Comparison of ENCODE assay signal across 19 mouse cellular contexts in genomic region chr15:78424507-78424906, GRCm38 (mm10). TPM values are rescaled to one million over a fixed set of nuclear protein-coding genes. Genes with fewer than 3 reads are reported as not detected.
A peak's percentile ranks its signal among the peaks of the same experiment; 100 is the strongest.
DNase-seq lines count a peak whose midpoint lies in the region; ATAC-seq and TF ChIP-seq lines count a peak whose summit lies in the region.
"Had no signal": no experiment of that assay in that cellular context is flagged by ENCODE, and none has a peak within 500 bp of the region (broad histone marks: within the 10 kb centered on the region; RNA-seq: fewer than 3 reads in every experiment).

No protein-coding gene starts in this region.

- peaks cover 94% of the 10 kb centered on the region for H3K27me3 ChIP-seq in liver, embryonic 15.5 days
- H3K27me3 ChIP-seq in stomach, postnatal 0 days (ENCODE audit: control insufficient read depth, insufficient read depth, low read length), result no peaks in the 10 kb centered on the region

- no peak overlapping the region for H3K4me3 ChIP-seq in liver, embryonic 15.5 days (replicated peaks)
- no peak overlapping the region for H3K4me3 ChIP-seq in stomach, postnatal 0 days (ENCODE audit: low read depth, low read length)
- H3K4me3 ChIP-seq in left cerebral cortex, adult 2 months, result no peak overlapping the region
- H3K4me3 ChIP-seq: embryonic facial prominence, embryonic 13.5 days; gastrocnemius, adult 2 months; heart, embryonic 12.5 days; midbrain, embryonic 12.5 days had no signal

- TF ChIP-seq CTCF in stomach, postnatal 0 days (IDR thresholded peaks at IDR 0.05; ENCODE audit: low read depth), result peak; percentile 17; the same call in 1 of the 2 replicates
- TF ChIP-seq CTCF in left cerebral cortex, adult 2 months (IDR thresholded peaks at IDR 0.05), result no peak

- H3K9me3 ChIP-seq in liver, embryonic 15.5 days (replicated peaks), result no peaks in the 10 kb centered on the region
- no peaks in the 10 kb centered on the region for H3K9me3 ChIP-seq in stomach, postnatal 0 days (ENCODE audit: control insufficient read depth, low read length)
- H3K9me3 ChIP-seq: embryonic facial prominence, embryonic 13.5 days; heart, embryonic 12.5 days; midbrain, embryonic 12.5 days had no signal

- H3K9ac ChIP-seq in liver, embryonic 15.5 days, result no peak overlapping the region
- no peak overlapping the region for H3K9ac ChIP-seq in stomach, postnatal 0 days (ENCODE audit: low read length)
- H3K9ac ChIP-seq: embryonic facial prominence, embryonic 13.5 days; heart, embryonic 12.5 days; lung, embryonic 14.5 days; midbrain, embryonic 12.5 days had no signal

- no peak overlapping the region for H3K4me2 ChIP-seq in liver, embryonic 15.5 days
- no peak overlapping the region for H3K4me2 ChIP-seq in stomach, postnatal 0 days (replicated peaks; ENCODE audit: low read depth)
- H3K4me2 ChIP-seq: embryonic facial prominence, embryonic 13.5 days; heart, embryonic 12.5 days; lung, embryonic 14.5 days; midbrain, embryonic 12.5 days had no signal

- 17% methylated on average over 11 of the region's 11 CpGs for WGBS in liver, embryonic 15.5 days (ENCODE audit: insufficient replicate concordance)
- WGBS in stomach, postnatal 0 days, result 17% methylated on average over 11 of the region's 11 CpGs

- DNase-seq in cerebellum, adult 9-11 months, result peak; percentile 18
- no peak for DNase-seq in cerebellum, adult 11-12 months
- peak; percentile 85 to 88 for DNase-seq in kidney, adult 8-10 months
- no peak for DNase-seq in stomach, postnatal 0 days (ENCODE audit: low spot score)
- no peak for DNase-seq in thymus, postnatal 25 days
- DNase-seq in right cerebral cortex, adult 2 months (ENCODE audit: low spot score in 2 of 2), result no peak
- no peak for DNase-seq in left cerebral cortex, adult 2 months (ENCODE audit: extremely low spot score in 1 of 2, low spot score in 2 of 2)
- DNase-seq: gastrocnemius, adult 2 months; lung, embryonic 14.5 days; thymus, postnatal 4 days had no signal

- no peak overlapping the region for H3K27ac ChIP-seq in liver, embryonic 15.5 days (replicated peaks)
- no peak overlapping the region for H3K27ac ChIP-seq in stomach, postnatal 0 days (replicated peaks)
- H3K27ac ChIP-seq in left cerebral cortex, adult 2 months, result no peak overlapping the region
- H3K27ac ChIP-seq: embryonic facial prominence, embryonic 13.5 days; gastrocnemius, adult 2 months; midbrain, embryonic 12.5 days had no signal

- no peak for TF ChIP-seq EP300 in stomach, postnatal 0 days (optimal IDR thresholded peaks at IDR 0.05)

- no peaks in the 10 kb centered on the region for H3K36me3 ChIP-seq in liver, embryonic 15.5 days (replicated peaks)
- H3K36me3 ChIP-seq in stomach, postnatal 0 days (ENCODE audit: control insufficient read depth, insufficient read depth, low read length), result no peaks in the 10 kb centered on the region
- H3K36me3 ChIP-seq: embryonic facial prominence, embryonic 13.5 days; heart, embryonic 12.5 days; midbrain, embryonic 12.5 days had no signal

- 0 out of 2 replicates have a peak, but pooled peaks have one; percentile 14 for ATAC-seq in liver, embryonic 15.5 days (ENCODE audit: insufficient read depth)
- ATAC-seq in stomach, postnatal 0 days (ENCODE audit: low FRiP score, low TSS enrichment), result no peak

- H3K4me1 ChIP-seq in liver, embryonic 15.5 days (replicated peaks), result peaks cover 27% of the 10 kb centered on the region
- H3K4me1 ChIP-seq in stomach, postnatal 0 days (replicated peaks; ENCODE audit: control insufficient read depth, insufficient read depth), result no peaks in the 10 kb centered on the region; the same call in 1 of the 2 replicates

- intact Hi-C loops in left cerebral cortex, adult 2 months (cut with DNase I), result loop anchor here (10.0 kb wide), 1 partner anchor 450 kb away; the partner anchor contains the start of gene Eif3d

RNA-seq across cellular contexts. Expression of gene Kctd17, which starts 3.9 kb away (rescaled TPM):
- 4.5 and 4.6 TPM in 2 replicates for polyA plus RNA-seq in liver, embryonic 15.5 days (2015; fragmentation: Nextera tagmentation; extraction: Ambion mirVana)
- polyA plus RNA-seq in stomach, postnatal 0 days (2015; fragmentation: Nextera tagmentation; extraction: Ambion mirVana), result 25.9 and 26.2 TPM in 2 replicates
- 100 to 1,000 TPM; 334 to 335 TPM for total RNA-seq in left cerebral cortex, adult 2 months (2021)

RNA-seq across cellular contexts. Expression of gene Mpst, which starts 18.3 kb away (rescaled TPM):
- 5.6 and 5.8 TPM in 2 replicates for polyA plus RNA-seq in liver, embryonic 15.5 days (2015; fragmentation: Nextera tagmentation; extraction: Ambion mirVana)
- 5.6 and 5.7 TPM in 2 replicates for polyA plus RNA-seq in stomach, postnatal 0 days (2015; fragmentation: Nextera tagmentation; extraction: Ambion mirVana)
- 10 to 100 TPM; 31.7 to 31.8 TPM for total RNA-seq in left cerebral cortex, adult 2 months (2021)

RNA-seq across cellular contexts. Expression of gene Tst, which starts 18.8 kb away (rescaled TPM):
- 200 and 245 TPM in 2 replicates for polyA plus RNA-seq in liver, embryonic 15.5 days (2015; fragmentation: Nextera tagmentation; extraction: Ambion mirVana)
- polyA plus RNA-seq in stomach, postnatal 0 days (2015; fragmentation: Nextera tagmentation; extraction: Ambion mirVana), result 153 and 177 TPM in 2 replicates
- total RNA-seq in left cerebral cortex, adult 2 months (2021), result 10 to 100 TPM; 29.0 to 30.1 TPM

RNA-seq across cellular contexts. Expression of gene Tex33, which starts 28.8 kb away (rescaled TPM):
- polyA plus RNA-seq in liver, embryonic 15.5 days (2015; fragmentation: Nextera tagmentation; extraction: Ambion mirVana), result not detected in 2 replicates
- not detected in 2 replicates for polyA plus RNA-seq in stomach, postnatal 0 days (2015; fragmentation: Nextera tagmentation; extraction: Ambion mirVana)
- total RNA-seq in left cerebral cortex, adult 2 months (2021), result not detected
- total RNA-seq: adrenal gland, adult 18-20 months; gastrocnemius, adult 2 months; hematopoietic stem cell, adult 5-6 weeks; left cerebral cortex, adult 8-10 months had no signal
- polyA plus RNA-seq: embryonic facial prominence, embryonic 13.5 days; forebrain, embryonic 11.5 days; heart, embryonic 12.5 days; lung, embryonic 14.5 days; midbrain, embryonic 12.5 days; stomach, embryonic 14.5 days had no signal

RNA-seq across cellular contexts. Expression of gene Tmprss6, which starts 43.9 kb away (rescaled TPM):
- 22.0 and 29.2 TPM in 2 replicates for polyA plus RNA-seq in liver, embryonic 15.5 days (2015; fragmentation: Nextera tagmentation; extraction: Ambion mirVana)
- polyA plus RNA-seq in stomach, postnatal 0 days (2015; fragmentation: Nextera tagmentation; extraction: Ambion mirVana), result 0.48 and 0.50 TPM in 2 replicates
- total RNA-seq in left cerebral cortex, adult 2 months (2021), result under 1 TPM in 1 of 2 experiments, not detected in 1; 0.87 TPM
- total RNA-seq: gastrocnemius, adult 2 months; hematopoietic stem cell, adult 5-6 weeks had no signal

Comparison
In these comparisons a context has a peak if more than half of its experiments do, and no peak if none do; other contexts are left out.
1. DNase-seq: peak in cerebellum, adult 9-11 months (single experiment) and kidney, adult 8-10 months (2 of 2); none in cerebellum, adult 11-12 months (single experiment), stomach, postnatal 0 days (single experiment), thymus, postnatal 25 days (single experiment), right cerebral cortex, adult 2 months (0 of 2) and left cerebral cortex, adult 2 months (0 of 2).